Mouse (Mus musculus) C2C12 (cell line): ENCODE data around the gene Slc38a6.

Source experiments
- CTCF ChIP-seq: IDR thresholded peaks from one replicate; pipeline ENCODE4 v1.5.1; 2011; ENCODE audit not compliant: control insufficient read depth, insufficient read depth, insufficient read length
- MYOD1 ChIP-seq: IDR thresholded peaks from one replicate; pipeline ENCODE4 v1.6.1; 2011; ENCODE audit warnings: low read depth; ENCODE audit not compliant: control insufficient read depth, insufficient read length

- TF ChIP-seq CTCF (no peak), MYOD1 (no peak)
Measured at GRCm38 (mm10) chr12:73328448-73329167, 42.0 kb downstream of the Slc38a6 start.
